Mouse (Mus musculus) liver, postnatal 0 days (tissue): ENCODE data around the gene Gm1993. TPM values are rescaled to one million over a fixed set of nuclear protein-coding genes. Genes with fewer than 3 reads are reported as not detected.
"Not testable (repeated sequence)": the region's sequence is repeated elsewhere in the genome, so short reads cannot be mapped to it uniquely, and the experiment has no call there.

Experiments
- ATAC-seq: fragments of 200-750 bp; cut with Nextera tagmentation; 2 replicates; pipeline ENCODE4 v1.8.0; 2017; ENCODE audit warnings: mild to moderate bottlenecking, moderate library complexity
- DNase-seq: peaks from one replicate; pipeline ENCODE4 v3.0.0-alpha.2; 2016
- H3K27ac ChIP-seq: fragments of 300-500 bp; sonication (generic); 2 replicates; pipeline ENCODE4 v1.5.1; 2014; ENCODE audit warnings: antibody characterized with exemption, moderate library complexity, mild to moderate bottlenecking, low read depth
- H3K27me3 ChIP-seq: fragments of 300-500 bp; sonication (generic); 2 replicates; pipeline ENCODE4 v1.6.1; 2014; ENCODE audit warnings: low read length, control low read depth, mixed read lengths; ENCODE audit not compliant: insufficient read depth
- H3K36me3 ChIP-seq: fragments of 300-500 bp; sonication (generic); replicated peaks from 2 replicates; pipeline ENCODE4 v1.6.1; 2014; ENCODE audit warnings: mild to moderate bottlenecking, control low read depth, low read length, moderate library complexity, mixed read lengths; ENCODE audit not compliant: insufficient read depth
- H3K4me1 ChIP-seq: fragments of 300-500 bp; sonication (generic); 2 replicates; pipeline ENCODE4 v1.6.1; 2014; ENCODE audit warnings: antibody characterized with exemption, mild to moderate bottlenecking, control low read depth; ENCODE audit not compliant: insufficient read depth
- H3K4me2 ChIP-seq: fragments of 300-500 bp; sonication (generic); 2 replicates; pipeline ENCODE4 v1.6.1; 2014; ENCODE audit warnings: low read depth, mild to moderate bottlenecking, low read length, moderate library complexity, mixed read lengths
- H3K4me3 ChIP-seq: fragments of 300-500 bp; sonication (generic); 2 replicates; pipeline ENCODE4 v1.5.1; 2014; ENCODE audit warnings: low read depth, low read length
- H3K9ac ChIP-seq: fragments of 300-500 bp; sonication (generic); replicated peaks from 2 replicates; pipeline ENCODE4 v1.6.1; 2014; ENCODE audit warnings: mild to moderate bottlenecking, moderate library complexity
- H3K9me3 ChIP-seq: fragments of 300-500 bp; sonication (generic); 2 replicates; pipeline ENCODE4 v1.6.1; 2016; ENCODE audit warnings: mild to moderate bottlenecking, control low read depth, low read length, mixed read lengths
- WGBS: fragments of 180-500 bp; shearing (Covaris S2); extraction: QIAGEN DNeasy Blood & Tissue Kit; methylation state at CpG from one replicate; pipeline ENCODE4 v1.1.7; 2014; ENCODE audit not compliant: insufficient replicate concordance; 5-methylcytosine and 5-hydroxymethylcytosine counted together
- polyA plus RNA-seq: library from polyadenylated mRNA; unstranded; fragments of >200 nt; fragmentation: Nextera tagmentation; extraction: Ambion mirVana; gene quantifications from 2 replicates; pipeline ENCODE4 v1.2.1, GENCODE M21; 2015

Gene Gm1993
- polyA plus RNA-seq: not detected in 2 replicates

DNA sequence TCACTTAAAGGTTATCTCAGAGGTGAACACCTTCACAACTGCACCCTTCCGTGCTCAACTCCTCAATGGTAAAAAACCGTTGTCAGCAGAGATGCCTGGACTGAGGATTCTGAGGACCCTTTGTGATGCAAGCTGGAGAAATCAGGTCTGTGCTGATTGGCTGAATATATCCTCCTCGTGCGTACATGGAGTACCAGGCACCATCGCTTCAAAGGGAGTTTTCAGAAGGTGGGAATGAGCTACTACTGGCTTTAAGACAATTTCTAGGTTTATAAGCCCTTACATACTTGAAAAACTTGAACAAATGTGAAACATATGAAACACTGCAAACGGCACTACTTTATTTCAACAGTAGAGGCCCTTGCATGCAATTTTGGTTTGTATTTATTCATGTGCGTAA is at the start of gene Gm1993:
Gene Gm1993 (minus strand): TSS at position 101 of the 400 bp plus-strand sequence.
- not testable (repeated sequence) for H3K4me3 ChIP-seq, H3K9ac ChIP-seq, H3K4me1 ChIP-seq, H3K4me2 ChIP-seq, H3K27ac ChIP-seq, ATAC-seq, H3K9me3 ChIP-seq, H3K27me3 ChIP-seq, H3K36me3 ChIP-seq, DNase-seq
- 74% methylated on average over 7 of the region's 7 CpGs for WGBS
